Mouse (Mus musculus) spleen, adult 2 months (tissue): ENCODE data around the gene Tbc1d10b. TPM values are rescaled to one million over a fixed set of nuclear protein-coding genes. Genes with fewer than 3 reads are reported as not detected.
A peak's percentile ranks its signal among the peaks of the same experiment; 100 is the strongest.
"Not testable (repeated sequence)": the region's sequence is repeated elsewhere in the genome, so short reads cannot be mapped to it uniquely, and the experiment has no call there.

Source experiments
- DNase-seq, 2 experiments: peaks; one replicate each; pipeline versions ENCODE4 v3.0.0 to v3.0.0-alpha.2; 2012 to 2021; ENCODE audit warnings: low spot score in 2 of 2, low read depth in 1 of 2
- H3K27ac ChIP-seq: fragments of 200-500 bp; 2 replicates; pipeline ENCODE4 v1.5.1; 2012; ENCODE audit warnings: low read length, inconsistent platforms; ENCODE audit not compliant: insufficient read depth
- H3K27me3 ChIP-seq: fragments of 200-500 bp; 2 replicates; pipeline ENCODE4 v1.6.1; 2012; ENCODE audit warnings: mild to moderate bottlenecking, moderate library complexity, low read length, inconsistent platforms; ENCODE audit not compliant: control insufficient read depth, insufficient read depth
- H3K36me3 ChIP-seq: fragments of 200-500 bp; 2 replicates; pipeline ENCODE4 v1.6.1; 2012; ENCODE audit warnings: mild to moderate bottlenecking, low read length, inconsistent platforms; ENCODE audit not compliant: control insufficient read depth, insufficient read depth
- H3K4me1 ChIP-seq: fragments of 200-500 bp; 2 replicates; pipeline ENCODE4 v1.6.1; 2011; ENCODE audit warnings: inconsistent platforms; ENCODE audit not compliant: control insufficient read depth, insufficient read depth, insufficient read length
- H3K4me3 ChIP-seq: fragments of 200-500 bp; 2 replicates; pipeline ENCODE4 v1.5.1; 2011; ENCODE audit warnings: mild to moderate bottlenecking, inconsistent platforms; ENCODE audit not compliant: insufficient read depth, insufficient read length; ENCODE audit errors: extremely low read depth
- CTCF ChIP-seq: fragments of 200-500 bp; IDR thresholded peaks from 2 replicates; pipeline ENCODE4 v1.5.1; 2011; ENCODE audit warnings: mild to moderate bottlenecking, inconsistent platforms; ENCODE audit not compliant: insufficient read depth, insufficient read length, insufficient replicate concordance; ENCODE audit errors: extremely low read depth
- POLR2A ChIP-seq: fragments of 200-500 bp; IDR thresholded peaks from 2 replicates; pipeline ENCODE4 v1.6.1; 2011; ENCODE audit warnings: low read depth, low read length, inconsistent platforms
- WGBS: fragments of 180-500 bp; shearing (Covaris S2); methylation state at CpG from one replicate; pipeline ENCODE4 v1.1.7; 2018; 5-methylcytosine and 5-hydroxymethylcytosine counted together
- polyA plus RNA-seq: library from polyadenylated mRNA; depleted of rRNA; stranded (reverse); fragments of >200 nt; gene quantifications from 2 replicates; pipeline ENCODE4 v1.2.3, GENCODE M21; 2012; rRNA removed

Tbc1d10b gene
- 33.0 and 34.3 TPM in 2 replicates for polyA plus RNA-seq

DNA sequence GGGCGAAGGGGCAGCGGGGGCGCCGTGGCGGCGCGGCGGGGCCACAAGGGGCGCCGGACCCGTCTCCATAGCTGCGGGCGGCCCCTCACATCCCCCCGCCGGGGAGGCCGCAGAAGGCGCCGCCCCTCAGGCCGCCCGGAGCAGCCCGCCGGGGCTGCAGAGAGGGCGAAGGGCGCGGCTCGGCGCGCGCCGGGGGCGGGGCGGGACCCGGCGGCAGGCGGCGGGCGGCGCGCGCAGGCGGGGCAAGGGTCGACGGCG, at the start of gene Tbc1d10b:
Tbc1d10b (minus strand) TSS at position 174 of the 258 bp plus-strand sequence.
- H3K36me3 ChIP-seq, result peaks cover 8% of the 10 kb centered on the region
- H3K4me3 ChIP-seq, result peak within 1 kb of the TSS; percentile 92
- WGBS, result 1% methylated on average over 20 of the region's 44 CpGs
- TF ChIP-seq POLR2A (no peak), CTCF (no peak)
- no peak for DNase-seq
- H3K4me1 ChIP-seq, result peaks cover 24% of the 10 kb centered on the region; the same call in 1 of the 2 replicates
- H3K27ac ChIP-seq, result peak within 1 kb of the TSS; percentile 75
- no peaks in the 10 kb centered on the region for H3K27me3 ChIP-seq

- TF ChIP-seq POLR2A, result no peak
- no peak for TF ChIP-seq CTCF
- no peaks in the 10 kb centered on the region for H3K36me3 ChIP-seq
- no peak overlapping the region for H3K4me3 ChIP-seq
- no peak for DNase-seq
- WGBS, result 78% methylated on average over 5 of the region's 5 CpGs
- H3K27ac ChIP-seq, result no peak overlapping the region
- H3K4me1 ChIP-seq, result peaks cover 5% of the 10 kb centered on the region
- no peaks in the 10 kb centered on the region for H3K27me3 ChIP-seq
These were observed 48.2 kb upstream of the Tbc1d10b start for GRCm38 (mm10) chr7:127256518-127256917.

DNA sequence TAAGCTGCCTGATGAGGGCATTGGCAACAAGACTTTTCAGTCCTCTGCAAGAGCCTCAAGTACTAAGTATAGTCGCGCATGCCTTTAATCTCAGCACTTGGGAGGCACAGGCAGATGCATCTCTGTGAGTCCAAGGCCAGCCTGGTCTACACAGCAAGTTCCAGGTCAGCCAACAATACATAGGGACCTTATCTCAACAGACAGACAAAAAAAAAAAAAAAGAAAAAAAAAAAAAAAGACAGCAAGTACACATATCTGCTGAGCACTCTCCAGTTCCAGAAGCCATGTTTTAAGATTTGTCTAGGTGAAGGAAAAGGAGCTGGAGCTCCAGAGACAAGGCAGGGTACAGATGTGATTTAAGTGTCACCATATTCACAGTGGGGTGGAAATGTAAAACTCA, 47.7 kb upstream of the Tbc1d10b start:
- DNase-seq, result no peak
- H3K27me3 ChIP-seq, result no peaks in the 10 kb centered on the region
- TF ChIP-seq CTCF (no peak), POLR2A (no peak)
- H3K4me3 ChIP-seq, result no peak overlapping the region
- H3K27ac ChIP-seq, result no peak overlapping the region
- WGBS, result 75% methylated on average over 2 of the region's 2 CpGs
- H3K4me1 ChIP-seq, result peaks cover 5% of the 10 kb centered on the region
- no peaks in the 10 kb centered on the region for H3K36me3 ChIP-seq

GRCm38 (mm10) chr7:127255008-127255407, 46.7 kb upstream of the Tbc1d10b start:
- Histone ChIP-seq H3K27me3 (no peaks in the 10 kb centered on the region), H3K36me3 (no peaks in the 10 kb centered on the region), H3K4me1 (peaks cover 5% of the 10 kb centered on the region), H3K27ac (no peak overlapping the region), H3K4me3 (no peak overlapping the region)
- DNase-seq, result no peak
- 30% methylated on average over 4 of the region's 4 CpGs for WGBS
- no peak for TF ChIP-seq POLR2A
- no peak for TF ChIP-seq CTCF

DNA sequence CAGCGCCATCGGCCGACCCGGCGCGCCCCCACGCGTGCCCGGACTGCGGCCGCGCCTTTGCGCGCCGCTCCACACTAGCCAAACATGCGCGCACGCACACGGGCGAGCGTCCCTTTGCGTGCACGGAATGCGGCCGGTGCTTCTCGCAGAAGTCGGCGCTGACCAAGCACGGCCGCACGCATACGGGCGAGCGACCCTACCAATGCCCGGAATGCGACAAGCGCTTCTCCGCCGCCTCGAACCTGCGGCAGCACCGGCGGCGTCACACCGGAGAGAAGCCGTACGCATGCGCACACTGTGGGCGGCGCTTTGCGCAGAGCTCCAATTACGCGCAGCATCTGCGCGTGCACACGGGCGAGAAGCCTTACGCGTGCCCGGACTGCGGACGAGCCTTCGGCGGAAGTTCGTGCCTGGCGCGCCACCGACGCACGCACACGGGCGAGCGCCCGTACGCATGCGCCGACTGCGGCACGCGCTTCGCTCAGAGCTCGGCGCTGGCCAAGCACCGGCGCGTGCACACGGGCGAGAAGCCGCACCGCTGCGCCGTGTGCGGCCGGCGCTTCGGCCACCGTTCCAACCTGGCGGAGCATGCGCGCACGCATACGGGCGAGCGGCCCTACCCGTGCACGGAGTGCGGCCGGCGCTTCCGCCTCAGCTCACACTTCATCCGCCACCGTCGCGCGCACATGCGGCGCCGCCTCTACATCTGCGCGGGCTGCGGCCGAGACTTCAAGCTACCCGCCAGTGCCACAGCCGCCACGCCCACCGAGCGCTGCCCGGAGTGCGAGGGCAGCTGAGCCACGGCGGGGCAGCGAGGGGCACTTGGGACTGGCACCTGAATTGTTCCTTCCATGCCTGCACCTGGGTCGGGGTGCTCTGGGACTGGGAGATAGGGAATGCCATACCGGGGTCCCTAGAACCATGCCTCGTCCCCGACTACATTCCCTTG, 45.8 kb upstream of the Tbc1d10b start:
- TF ChIP-seq CTCF, result no peak
- TF ChIP-seq POLR2A, result peak; percentile 18
- Histone ChIP-seq H3K4me1 (peaks cover 5% of the 10 kb centered on the region), H3K4me3 (peak overlapping the region; percentile 86), H3K27ac (peak overlapping the region; percentile 90), H3K36me3 (no peaks in the 10 kb centered on the region), H3K27me3 (no peaks in the 10 kb centered on the region)
- peak; percentile 93 to 94 for DNase-seq
- under 1% methylated on average over 136 of the region's 136 CpGs for WGBS

GRCm38 (mm10) chr7:127253341-127253740, 45.1 kb upstream of the Tbc1d10b start:
- Histone ChIP-seq H3K4me1 (peaks cover 5% of the 10 kb centered on the region), H3K27ac (peak overlapping the region; percentile 82), H3K4me3 (peak overlapping the region; percentile 86; the same call in 1 of the 2 replicates), H3K27me3 (no peaks in the 10 kb centered on the region), H3K36me3 (no peaks in the 10 kb centered on the region)
- TF ChIP-seq POLR2A (no peak), CTCF (no peak)
- 78% methylated on average over 6 of the region's 6 CpGs for WGBS
- DNase-seq, result no peak

- H3K27me3 ChIP-seq, result no peaks in the 10 kb centered on the region
- H3K4me3 ChIP-seq, result no peak overlapping the region
- TF ChIP-seq CTCF (peak; percentile 25; the same call in 1 of the 2 replicates), POLR2A (no peak)
- H3K27ac ChIP-seq, result no peak overlapping the region
- WGBS, result 54% methylated on average over 2 of the region's 2 CpGs
- no peaks in the 10 kb centered on the region for H3K36me3 ChIP-seq
- peak in 1 of 2 experiments; percentile 31 for DNase-seq
- peaks cover 5% of the 10 kb centered on the region for H3K4me1 ChIP-seq
These were observed 44.1 kb upstream of the Tbc1d10b start for GRCm38 (mm10) chr7:127252414-127252813.

- 87% methylated on average over 8 of the region's 8 CpGs for WGBS
- H3K27ac ChIP-seq, H3K4me1 ChIP-seq, H3K27me3 ChIP-seq, DNase-seq, H3K4me3 ChIP-seq, H3K36me3 ChIP-seq: not testable (repeated sequence)
These were observed 42.2 kb upstream of the Tbc1d10b start for GRCm38 (mm10) chr7:127250511-127250910.
